Mouse (Mus musculus) liver, embryonic 16.5 days (tissue): ENCODE data around the gene Serpinb9c. TPM values are rescaled to one million over a fixed set of nuclear protein-coding genes. Genes with fewer than 3 reads are reported as not detected.
"Not testable (repeated sequence)": the region's sequence is repeated elsewhere in the genome, so short reads cannot be mapped to it uniquely, and the experiment has no call there.

Source experiments
- ATAC-seq: fragments of 200-750 bp; cut with Nextera tagmentation; 2 replicates; pipeline ENCODE4 v1.8.0; 2017; ENCODE audit warnings: low read depth, mild to moderate bottlenecking, moderate number of reproducible peaks, moderate library complexity
- H3K27ac ChIP-seq: fragments of 300-500 bp; sonication (generic); 2 replicates; pipeline ENCODE4 v1.5.1; 2014; ENCODE audit warnings: mild to moderate bottlenecking, low read length
- H3K27me3 ChIP-seq: fragments of 300-500 bp; sonication (generic); 2 replicates; pipeline ENCODE4 v1.6.1; 2014; ENCODE audit warnings: low read depth, low read length, mixed read lengths; ENCODE audit not compliant: control insufficient read depth, insufficient read depth
- H3K36me3 ChIP-seq: fragments of 300-500 bp; sonication (generic); 2 replicates; pipeline ENCODE4 v1.6.1; 2014; ENCODE audit warnings: mild to moderate bottlenecking; ENCODE audit not compliant: control insufficient read depth, insufficient read depth
- H3K4me1 ChIP-seq: fragments of 300-500 bp; sonication (generic); 2 replicates; pipeline ENCODE4 v1.6.1; 2014; ENCODE audit warnings: low read depth, low read length, mixed read lengths; ENCODE audit not compliant: control insufficient read depth
- H3K4me2 ChIP-seq: fragments of 300-500 bp; sonication (generic); 2 replicates; pipeline ENCODE4 v1.6.1; 2014; ENCODE audit warnings: low read depth, low read length, mixed read lengths
- H3K4me3 ChIP-seq: fragments of 300-500 bp; sonication (generic); 2 replicates; pipeline ENCODE4 v1.5.1; 2014; ENCODE audit warnings: low read depth, mild to moderate bottlenecking, low read length
- H3K9ac ChIP-seq: fragments of 300-500 bp; sonication (generic); 2 replicates; pipeline ENCODE4 v1.6.1; 2014; ENCODE audit warnings: low read depth, low read length
- H3K9me3 ChIP-seq: fragments of 300-500 bp; sonication (generic); replicated peaks from 2 replicates; pipeline ENCODE4 v1.6.1; 2016; ENCODE audit warnings: low read length; ENCODE audit not compliant: control insufficient read depth
- WGBS: fragments of 180-500 bp; shearing (Covaris S2); extraction: QIAGEN DNeasy Blood & Tissue Kit; methylation state at CpG from one replicate; pipeline ENCODE4 v1.1.7; 2014; ENCODE audit not compliant: insufficient replicate concordance; 5-methylcytosine and 5-hydroxymethylcytosine counted together
- polyA plus RNA-seq: library from polyadenylated mRNA; unstranded; fragments of >200 nt; fragmentation: Nextera tagmentation; extraction: Ambion mirVana; gene quantifications from 2 replicates; pipeline ENCODE4 v1.2.1, GENCODE M21; 2015

Serpinb9c gene
- polyA plus RNA-seq = not detected in 2 replicates

GRCm38 (mm10) chr13:33159642-33160041 lies at the start of gene Serpinb9c:
Gene Serpinb9c (minus strand): TSS chr13:33159742.
- Histone ChIP-seq H3K4me3 (no peak within 1 kb of the TSS), H3K9ac (no peak within 1 kb of the TSS), H3K4me2 (no peak within 1 kb of the TSS), H3K27me3 (no peaks in the 10 kb centered on the region), H3K9me3 (no peaks in the 10 kb centered on the region), H3K4me1 (no peaks in the 10 kb centered on the region), H3K36me3 (no peaks in the 10 kb centered on the region), H3K27ac (no peak within 1 kb of the TSS)
- no peak for ATAC-seq
- 46% methylated on average over 4 of the region's 4 CpGs for WGBS

DNA sequence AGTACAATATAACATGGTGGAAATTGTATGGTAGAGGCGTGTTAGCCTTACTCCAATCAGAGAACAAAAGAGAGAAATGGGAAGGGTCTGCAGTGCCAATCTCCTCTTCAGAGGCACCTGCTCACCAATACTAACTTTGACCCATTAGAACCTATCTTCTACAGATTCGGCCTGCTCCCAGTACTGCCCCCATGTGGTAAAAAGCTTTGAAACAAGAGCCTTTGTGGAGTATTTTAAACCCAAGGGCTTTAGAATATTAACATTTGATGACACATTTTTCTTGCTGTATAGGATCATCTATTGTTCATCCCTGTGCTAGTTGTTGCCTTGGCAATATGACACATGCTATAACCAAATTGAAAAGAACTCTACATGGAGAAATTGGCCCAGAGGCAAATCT lies 40.2 kb upstream of the Serpinb9c start:
- Histone ChIP-seq H3K36me3 (no peaks in the 10 kb centered on the region), H3K27me3 (no peaks in the 10 kb centered on the region), H3K9ac (no peak overlapping the region), H3K4me2 (no peak overlapping the region), H3K9me3 (no peaks in the 10 kb centered on the region), H3K4me1 (no peaks in the 10 kb centered on the region), H3K4me3 (no peak overlapping the region), H3K27ac (no peak overlapping the region)
- 23% methylated on average over 2 of the region's 2 CpGs for WGBS
- no peak for ATAC-seq

- H3K36me3 ChIP-seq = no peaks in the 10 kb centered on the region
Observed at GRCm38 (mm10) chr13:33192659-33193058, 33.1 kb upstream of the Serpinb9c start, which contains the start of gene Serpinb9d. Gene Serpinb9d (plus strand): TSS chr13:33192959.

GRCm38 (mm10) chr13:33190486-33190885 lies 30.9 kb upstream of the Serpinb9c start:
- not testable (repeated sequence) for H3K27me3 ChIP-seq, ATAC-seq, H3K4me3 ChIP-seq, H3K27ac ChIP-seq, H3K9ac ChIP-seq, H3K4me2 ChIP-seq, H3K36me3 ChIP-seq, H3K4me1 ChIP-seq, H3K9me3 ChIP-seq
- WGBS = 53% methylated on average over 1 of the region's 1 CpGs

More at GRCm38 (mm10) chr13:33192659-33193058, 33.1 kb upstream of the Serpinb9c start, which contains the start of gene Serpinb9d:
- no peak within 1 kb of the TSS for H3K4me3 ChIP-seq
- H3K9ac ChIP-seq = no peak within 1 kb of the TSS
- H3K9me3 ChIP-seq = no peaks in the 10 kb centered on the region
- H3K4me2 ChIP-seq = no peak within 1 kb of the TSS
- H3K27ac ChIP-seq = no peak within 1 kb of the TSS
- WGBS = 53% methylated on average over 5 of the region's 5 CpGs
- H3K27me3 ChIP-seq = no peaks in the 10 kb centered on the region
- no peaks in the 10 kb centered on the region for H3K4me1 ChIP-seq
- no peak for ATAC-seq

DNA sequence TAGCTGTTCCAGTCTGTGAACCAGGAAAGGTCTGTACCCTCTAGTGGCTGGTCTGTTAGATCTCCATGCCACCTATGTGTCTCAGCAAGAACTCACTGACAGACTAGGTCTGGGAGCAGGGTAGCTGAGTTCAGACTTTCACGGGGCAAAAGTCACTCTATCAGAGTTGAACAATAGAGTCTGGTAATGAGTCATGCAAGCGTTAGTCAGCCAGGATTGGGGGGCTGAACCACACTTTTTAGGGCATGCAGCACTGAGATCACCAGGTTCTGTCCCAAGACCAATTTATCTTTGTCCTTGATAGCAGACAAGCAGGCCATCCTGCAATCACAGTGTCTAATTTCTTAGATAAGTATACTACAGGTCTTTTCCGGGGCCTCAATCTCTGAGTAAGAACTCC lies 18.1 kb downstream of the Serpinb9c start:
- Histone ChIP-seq H3K36me3 (no peaks in the 10 kb centered on the region), H3K9me3 (no peaks in the 10 kb centered on the region), H3K9ac (no peak overlapping the region), H3K27me3 (no peaks in the 10 kb centered on the region), H3K27ac (no peak overlapping the region), H3K4me3 (no peak overlapping the region), H3K4me1 (no peaks in the 10 kb centered on the region), H3K4me2 (no peak overlapping the region)
- whole genome bisulfite sequencing = 42% methylated on average over 3 of the region's 3 CpGs
- no peak for ATAC-seq

GRCm38 (mm10) chr13:33137717-33138116 lies 21.8 kb downstream of the Serpinb9c start:
- WGBS = 63% methylated on average over 2 of the region's 2 CpGs
- H3K9me3 ChIP-seq = no peaks in the 10 kb centered on the region

GRCm38 (mm10) chr13:33113054-33113453 lies 46.5 kb downstream of the Serpinb9c start:
- H3K4me3 ChIP-seq = no peak overlapping the region
- ATAC-seq = no peak
- no peak overlapping the region for H3K9ac ChIP-seq
- H3K9me3 ChIP-seq = no peaks in the 10 kb centered on the region
- no peaks in the 10 kb centered on the region for H3K36me3 ChIP-seq
- 24% methylated on average over 3 of the region's 3 CpGs for WGBS
- no peaks in the 10 kb centered on the region for H3K4me1 ChIP-seq
- H3K27me3 ChIP-seq = no peaks in the 10 kb centered on the region
- no peak overlapping the region for H3K4me2 ChIP-seq
- no peak overlapping the region for H3K27ac ChIP-seq

More at GRCm38 (mm10) chr13:33137717-33138116, 21.8 kb downstream of the Serpinb9c start:
- Histone ChIP-seq H3K4me1 (no peaks in the 10 kb centered on the region), H3K4me2 (no peak overlapping the region), H3K9ac (no peak overlapping the region), H3K36me3 (no peaks in the 10 kb centered on the region), H3K27ac (no peak overlapping the region), H3K4me3 (no peak overlapping the region), H3K27me3 (no peaks in the 10 kb centered on the region)
- no peak for ATAC-seq

- H3K4me3 ChIP-seq = no peak overlapping the region
- no peaks in the 10 kb centered on the region for H3K36me3 ChIP-seq
- H3K27ac ChIP-seq = no peak overlapping the region
- no peaks in the 10 kb centered on the region for H3K4me1 ChIP-seq
- ATAC-seq = no peak
- H3K9ac ChIP-seq = no peak overlapping the region
- H3K4me2 ChIP-seq = no peak overlapping the region
- H3K9me3 ChIP-seq = no peaks in the 10 kb centered on the region
- H3K27me3 ChIP-seq = no peaks in the 10 kb centered on the region
Observed at GRCm38 (mm10) chr13:33105626-33106025, 53.9 kb downstream of the Serpinb9c start.
